Mouse (Mus musculus): ENCODE measurements around the gene Tgfb3. TPM values are rescaled to one million over a fixed set of nuclear protein-coding genes. Genes with fewer than 3 reads are reported as not detected.

Gene Tgfb3
- total and polyA plus RNA-seq, 3 experiments = 0.15 to 0.75 (median 0.44) TPM

GRCm38 (mm10) chr12:86035586-86035985 is 43.3 kb downstream of the Tgfb3 start:
- Histone ChIP-seq H3K4me1 (ENCODE audit: insufficient read depth, low read depth, low read length) (peaks cover 23% of the 10 kb centered on the region), H3K36me3 (replicated peaks) (peaks cover 43% of the 10 kb centered on the region), H3K27me3 (ENCODE audit: insufficient read depth, low read length) (no peaks in the 10 kb centered on the region), H3K9me3 (replicated peaks) (no peaks in the 10 kb centered on the region), H3K4me3 (ENCODE audit: low read depth, low read length) (no peak overlapping the region)
- ATAC-seq (ENCODE audit: extremely low read depth, insufficient number of reproducible peaks, low FRiP score, poor library complexity, severe bottlenecking) (no peak), DNase-seq (ENCODE audit: low spot score) (no peak)
- TF ChIP-seq GATA1 (IDR thresholded peaks at IDR 0.05; ENCODE audit: borderline replicate concordance, low read length) = no peak
- no peak for TF ChIP-seq TAL1 (conservative IDR thresholded peaks at IDR 0.05; ENCODE audit: low read depth, low read length)
- TF ChIP-seq CTCF (IDR thresholded peaks at IDR 0.05; ENCODE audit: low read depth, low read length) = no peak
- no peak for TF ChIP-seq POLR2AphosphoS5 (IDR thresholded peaks at IDR 0.05; ENCODE audit: insufficient replicate concordance, low read depth, low read length)
- no peak for TF ChIP-seq GATA2 (IDR thresholded peaks at IDR 0.05; ENCODE audit: borderline replicate concordance, low read depth, low read length)

GRCm38 (mm10) chr12:86030932-86031331 is 47.9 kb downstream of the Tgfb3 start:
- Histone ChIP-seq H3K36me3 (replicated peaks) (peaks cover 39% of the 10 kb centered on the region), H3K9me3 (replicated peaks) (no peaks in the 10 kb centered on the region), H3K4me1 (ENCODE audit: insufficient read depth, low read depth, low read length) (peaks cover 49% of the 10 kb centered on the region), H3K27me3 (ENCODE audit: insufficient read depth, low read length) (no peaks in the 10 kb centered on the region), H3K4me3 (ENCODE audit: low read depth, low read length) (peak overlapping the region; percentile 59; the same call in 1 of the 2 replicates)
- ATAC-seq (ENCODE audit: extremely low read depth, insufficient number of reproducible peaks, low FRiP score, poor library complexity, severe bottlenecking) (peak; percentile 74), DNase-seq (ENCODE audit: low spot score) (peak; percentile 18)
- TF ChIP-seq POLR2AphosphoS5 (IDR thresholded peaks at IDR 0.05; ENCODE audit: insufficient replicate concordance, low read depth, low read length) (no peak), GATA2 (IDR thresholded peaks at IDR 0.05; ENCODE audit: borderline replicate concordance, low read depth, low read length) (no peak), CTCF (IDR thresholded peaks at IDR 0.05; ENCODE audit: low read depth, low read length) (no peak), GATA1 (IDR thresholded peaks at IDR 0.05; ENCODE audit: borderline replicate concordance, low read length) (no peak), TAL1 (conservative IDR thresholded peaks at IDR 0.05; ENCODE audit: low read depth, low read length) (peak; percentile 36; the same call in 1 of the 2 replicates)

- Histone ChIP-seq H3K36me3 (replicated peaks) (peaks cover 54% of the 10 kb centered on the region), H3K4me1 (ENCODE audit: insufficient read depth, low read depth, low read length) (peaks cover 57% of the 10 kb centered on the region), H3K27me3 (ENCODE audit: insufficient read depth, low read length) (no peaks in the 10 kb centered on the region), H3K9me3 (replicated peaks) (no peaks in the 10 kb centered on the region), H3K4me3 (ENCODE audit: low read depth, low read length) (no peak overlapping the region)
- no peak for DNase-seq (ENCODE audit: low spot score)
- TF ChIP-seq GATA2 (IDR thresholded peaks at IDR 0.05; ENCODE audit: borderline replicate concordance, low read depth, low read length) = no peak
- no peak for TF ChIP-seq GATA1 (IDR thresholded peaks at IDR 0.05; ENCODE audit: borderline replicate concordance, low read length)
- ATAC-seq (ENCODE audit: extremely low read depth, insufficient number of reproducible peaks, low FRiP score, poor library complexity, severe bottlenecking) = no peak
These were observed 51.1 kb downstream of the Tgfb3 start for GRCm38 (mm10) chr12:86027747-86028146.

GRCm38 (mm10) chr12:86027000-86027399 is 51.8 kb downstream of the Tgfb3 start:
- ATAC-seq (ENCODE audit: extremely low read depth, insufficient number of reproducible peaks, low FRiP score, poor library complexity, severe bottlenecking) (no peak), DNase-seq (ENCODE audit: low spot score) (no peak)
- peaks cover 56% of the 10 kb centered on the region for H3K4me1 ChIP-seq (ENCODE audit: insufficient read depth, low read depth, low read length)
- TF ChIP-seq CTCF (IDR thresholded peaks at IDR 0.05; ENCODE audit: low read depth, low read length) (no peak), GATA2 (IDR thresholded peaks at IDR 0.05; ENCODE audit: borderline replicate concordance, low read depth, low read length) (no peak), GATA1 (IDR thresholded peaks at IDR 0.05; ENCODE audit: borderline replicate concordance, low read length) (no peak), TAL1 (conservative IDR thresholded peaks at IDR 0.05; ENCODE audit: low read depth, low read length) (no peak), POLR2AphosphoS5 (IDR thresholded peaks at IDR 0.05; ENCODE audit: insufficient replicate concordance, low read depth, low read length) (no peak)
- no peak overlapping the region for H3K4me3 ChIP-seq (ENCODE audit: low read depth, low read length)
- H3K36me3 ChIP-seq (replicated peaks) = peaks cover 57% of the 10 kb centered on the region
- H3K27me3 ChIP-seq (ENCODE audit: insufficient read depth, low read length) = no peaks in the 10 kb centered on the region
- H3K9me3 ChIP-seq (replicated peaks) = no peaks in the 10 kb centered on the region

- Histone ChIP-seq H3K27me3 (ENCODE audit: insufficient read depth, low read length) (no peaks in the 10 kb centered on the region), H3K36me3 (replicated peaks) (peaks cover 72% of the 10 kb centered on the region), H3K4me1 (ENCODE audit: insufficient read depth, low read depth, low read length) (peaks cover 46% of the 10 kb centered on the region), H3K9me3 (replicated peaks) (no peaks in the 10 kb centered on the region), H3K4me3 (ENCODE audit: low read depth, low read length) (no peak overlapping the region)
- DNase-seq (ENCODE audit: low spot score) = no peak
- TF ChIP-seq POLR2AphosphoS5 (IDR thresholded peaks at IDR 0.05; ENCODE audit: insufficient replicate concordance, low read depth, low read length) (no peak), CTCF (IDR thresholded peaks at IDR 0.05; ENCODE audit: low read depth, low read length) (no peak), TAL1 (conservative IDR thresholded peaks at IDR 0.05; ENCODE audit: low read depth, low read length) (no peak), GATA2 (IDR thresholded peaks at IDR 0.05; ENCODE audit: borderline replicate concordance, low read depth, low read length) (no peak), GATA1 (IDR thresholded peaks at IDR 0.05; ENCODE audit: borderline replicate concordance, low read length) (no peak)
- ATAC-seq (ENCODE audit: extremely low read depth, insufficient number of reproducible peaks, low FRiP score, poor library complexity, severe bottlenecking) = no peak
These were observed 53.4 kb downstream of the Tgfb3 start for GRCm38 (mm10) chr12:86025480-86025879.

GRCm38 (mm10) chr12:86024426-86024825 is 54.4 kb downstream of the Tgfb3 start:
- peaks cover 37% of the 10 kb centered on the region for H3K4me1 ChIP-seq (ENCODE audit: insufficient read depth, low read depth, low read length)
- TF ChIP-seq POLR2AphosphoS5 (IDR thresholded peaks at IDR 0.05; ENCODE audit: insufficient replicate concordance, low read depth, low read length) = no peak
- peak; percentile 47; the same call in 1 of the 2 replicates for TF ChIP-seq CTCF (IDR thresholded peaks at IDR 0.05; ENCODE audit: low read depth, low read length)
- DNase-seq (ENCODE audit: low spot score) (no peak), ATAC-seq (ENCODE audit: extremely low read depth, insufficient number of reproducible peaks, low FRiP score, poor library complexity, severe bottlenecking) (no peak)
- H3K9me3 ChIP-seq (replicated peaks) = no peaks in the 10 kb centered on the region
- peaks cover 77% of the 10 kb centered on the region for H3K36me3 ChIP-seq (replicated peaks)
- H3K4me3 ChIP-seq (ENCODE audit: low read depth, low read length) = no peak overlapping the region
- no peaks in the 10 kb centered on the region for H3K27me3 ChIP-seq (ENCODE audit: insufficient read depth, low read length)

Measured in G1E (cell line).